Mouse (Mus musculus) C2C12 (cell line): Measurements from ENCODE around the gene Rad51. TPM values are rescaled to one million over a fixed set of nuclear protein-coding genes. Genes with fewer than 3 reads are reported as not detected.

Source experiments
- H3K27me3 ChIP-seq: one replicate; pipeline ENCODE4 v1.6.1; 2011; ENCODE audit not compliant: control insufficient read depth, insufficient read depth, insufficient read length
- H3K36me3 ChIP-seq: one replicate; pipeline ENCODE4 v1.6.1; 2011; ENCODE audit not compliant: control insufficient read depth, insufficient read depth
- H3K4me3 ChIP-seq: one replicate; pipeline ENCODE4 v1.5.1; 2011; ENCODE audit warnings: mild to moderate bottlenecking, control low read depth; ENCODE audit not compliant: poor library complexity, insufficient read depth, severe bottlenecking
- H3K79me2 ChIP-seq: one replicate; pipeline ENCODE4 v1.6.1; 2011; ENCODE audit not compliant: control insufficient read depth, insufficient read depth
- H3K79me3 ChIP-seq: one replicate; pipeline ENCODE4 v1.6.1; 2011; ENCODE audit warnings: low read depth, control low read depth
- H3ac ChIP-seq: one replicate; pipeline ENCODE3; 2011; ENCODE audit warnings: low read depth; ENCODE audit not compliant: control insufficient read depth, insufficient read length
- CEBPB ChIP-seq: IDR thresholded peaks from one replicate; pipeline ENCODE4 v1.6.1; 2011; ENCODE audit warnings: low read depth, mild to moderate bottlenecking, control low read depth, moderate library complexity
- CTCF ChIP-seq: IDR thresholded peaks from one replicate; pipeline ENCODE4 v1.5.1; 2011; ENCODE audit not compliant: control insufficient read depth, insufficient read depth, insufficient read length
- FOSL1 ChIP-seq: IDR thresholded peaks from one replicate; pipeline ENCODE4 v1.8.0; 2011; ENCODE audit warnings: mild to moderate bottlenecking, low read length; ENCODE audit not compliant: poor library complexity, insufficient read depth, severe bottlenecking
- MAX ChIP-seq: IDR thresholded peaks from one replicate; pipeline ENCODE4 v1.6.1; 2011; ENCODE audit warnings: mild to moderate bottlenecking, control low read depth
- MYOD1 ChIP-seq: IDR thresholded peaks from one replicate; pipeline ENCODE4 v1.6.1; 2011; ENCODE audit warnings: low read depth; ENCODE audit not compliant: control insufficient read depth, insufficient read length
- MYOG ChIP-seq: IDR thresholded peaks from one replicate; pipeline ENCODE4 v1.6.1; 2011; ENCODE audit not compliant: control insufficient read depth, insufficient read length; ENCODE audit errors: extremely low read depth
- USF1 ChIP-seq: IDR thresholded peaks from one replicate; pipeline ENCODE4 v1.6.1; 2011; ENCODE audit warnings: low read depth, mild to moderate bottlenecking, control low read depth, moderate library complexity
- polyA plus RNA-seq: library from polyadenylated mRNA; unstranded; fragments of >200 nt; fragmentation: generic; extraction: Trizol; gene quantifications from one replicate; pipeline ENCODE4 v1.2.1, GENCODE M21; 2012; ENCODE audit warnings: missing spikeins

Rad51 gene
- polyA plus RNA-seq, 1 experiment, result 28.6 TPM

DNA sequence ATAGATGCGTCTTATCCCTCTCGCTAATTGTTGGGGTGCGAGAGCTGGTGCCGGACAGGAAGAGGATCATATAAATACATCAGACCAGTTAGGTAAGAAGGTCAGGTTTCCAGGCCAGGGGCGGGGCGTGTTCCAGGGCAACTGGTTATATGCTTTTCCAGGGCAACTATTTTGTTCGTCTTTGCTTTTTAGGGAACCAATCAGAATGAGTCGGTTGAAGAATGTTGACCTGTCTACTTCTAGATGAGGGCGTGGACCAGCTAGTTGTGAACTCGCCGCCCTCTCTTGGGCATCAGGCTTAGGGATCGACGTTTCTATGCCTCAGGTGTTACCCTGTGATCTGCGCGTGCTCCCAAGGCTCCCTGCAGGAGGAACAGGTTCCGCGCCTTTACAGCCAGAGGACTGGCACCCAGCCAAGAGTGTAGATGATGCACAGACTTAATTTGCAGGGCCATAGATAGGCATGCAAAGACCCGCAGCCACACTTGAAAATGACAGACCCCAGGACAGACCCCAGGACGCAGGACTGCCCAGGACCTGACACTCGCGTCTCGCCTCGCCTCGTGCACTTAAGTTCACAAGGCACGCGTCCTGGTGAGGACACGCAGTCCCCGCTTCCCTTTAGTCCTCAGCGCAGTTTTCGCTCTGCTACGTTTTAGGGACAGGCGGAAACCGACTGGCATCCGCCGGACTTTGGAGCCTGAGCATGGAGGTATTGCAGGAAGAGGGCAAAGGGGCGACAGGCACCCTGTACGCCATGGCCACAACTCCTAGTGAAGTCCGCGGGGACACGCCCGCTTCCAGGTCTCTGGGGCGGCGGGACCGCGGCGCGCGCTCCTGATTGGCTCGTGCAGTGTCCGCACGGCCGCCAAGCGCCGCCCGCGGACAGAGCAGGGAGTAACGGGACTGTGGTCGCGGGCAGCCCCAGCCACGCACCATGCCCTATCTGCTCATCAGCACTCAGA, 54.6 kb downstream of the Rad51 start, which contains the start of gene Gchfr:
Gene Gchfr (plus strand): TSS at position 873 of the 965 bp plus-strand sequence.
- Histone ChIP-seq H3K4me3 (peak within 1 kb of the TSS; percentile 75), H3K27me3 (no peaks in the 10 kb centered on the region), H3K36me3 (no peaks in the 10 kb centered on the region), H3K79me2 (no peaks in the 10 kb centered on the region), H3ac (peak within 1 kb of the TSS; percentile 73), H3K79me3 (no peaks in the 10 kb centered on the region)
- TF ChIP-seq MYOG (no peak), CEBPB (no peak), USF1 (no peak), MAX (no peak), CTCF (no peak), MYOD1 (no peak), FOSL1 (no peak)

DNA sequence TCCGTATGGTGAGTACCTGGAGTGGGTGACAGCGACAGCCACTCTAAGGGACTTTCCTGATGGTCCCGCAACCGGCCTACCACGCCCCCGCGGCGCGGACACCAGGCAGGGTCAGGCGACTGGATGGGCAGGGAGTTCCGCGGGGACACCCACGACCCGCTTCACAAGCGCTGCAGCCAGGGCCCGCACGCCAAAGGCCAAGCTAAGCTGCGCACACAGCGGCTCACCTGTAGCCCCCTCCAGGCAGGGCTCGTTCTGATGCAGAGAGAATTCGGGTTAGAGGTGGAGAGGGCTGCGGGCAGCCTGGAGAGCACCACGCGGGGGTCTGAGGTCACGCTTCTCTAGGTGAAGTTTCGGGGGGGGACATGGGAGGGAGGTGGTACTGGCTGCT, 55.3 kb downstream of the Rad51 start:
- no peaks in the 10 kb centered on the region for H3K79me2 ChIP-seq
- H3ac ChIP-seq, result peak overlapping the region; percentile 73
- no peaks in the 10 kb centered on the region for H3K79me3 ChIP-seq
- H3K36me3 ChIP-seq, result no peaks in the 10 kb centered on the region
- no peaks in the 10 kb centered on the region for H3K27me3 ChIP-seq
- H3K4me3 ChIP-seq, result peak overlapping the region; percentile 75
- TF ChIP-seq FOSL1, result no peak
- TF ChIP-seq USF1, result no peak
- TF ChIP-seq CEBPB, result no peak
- no peak for TF ChIP-seq CTCF
- TF ChIP-seq MAX, result no peak
- no peak for TF ChIP-seq MYOG
- no peak for TF ChIP-seq MYOD1

DNA sequence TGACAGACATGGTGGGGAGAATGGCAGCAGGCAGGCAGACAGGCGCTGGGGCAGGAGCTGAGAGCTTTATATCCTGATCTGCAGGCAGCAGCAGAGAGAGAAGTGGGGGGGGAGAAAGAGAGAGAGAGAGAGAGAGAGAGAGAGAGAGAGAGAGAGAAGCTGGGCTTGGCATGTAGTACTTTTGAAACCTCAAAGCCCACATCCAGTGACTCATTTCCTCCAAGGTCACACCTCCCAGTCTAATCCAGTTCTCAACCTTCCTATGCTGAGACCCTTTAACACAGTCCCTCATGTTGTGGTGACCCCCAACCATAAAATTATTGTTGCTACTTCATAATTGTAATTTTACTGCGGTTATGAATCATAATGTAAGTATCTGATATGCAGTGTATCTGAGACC, 57.7 kb downstream of the Rad51 start:
- H3K79me2 ChIP-seq, result no peaks in the 10 kb centered on the region
- H3K36me3 ChIP-seq, result no peaks in the 10 kb centered on the region
- H3K4me3 ChIP-seq, result no peak overlapping the region
- no peak overlapping the region for H3ac ChIP-seq
- no peaks in the 10 kb centered on the region for H3K27me3 ChIP-seq
- TF ChIP-seq CEBPB (no peak), MYOG (no peak), MAX (peak; percentile 46), FOSL1 (peak; percentile 61), MYOD1 (no peak), USF1 (no peak)
- no peaks in the 10 kb centered on the region for H3K79me3 ChIP-seq

DNA sequence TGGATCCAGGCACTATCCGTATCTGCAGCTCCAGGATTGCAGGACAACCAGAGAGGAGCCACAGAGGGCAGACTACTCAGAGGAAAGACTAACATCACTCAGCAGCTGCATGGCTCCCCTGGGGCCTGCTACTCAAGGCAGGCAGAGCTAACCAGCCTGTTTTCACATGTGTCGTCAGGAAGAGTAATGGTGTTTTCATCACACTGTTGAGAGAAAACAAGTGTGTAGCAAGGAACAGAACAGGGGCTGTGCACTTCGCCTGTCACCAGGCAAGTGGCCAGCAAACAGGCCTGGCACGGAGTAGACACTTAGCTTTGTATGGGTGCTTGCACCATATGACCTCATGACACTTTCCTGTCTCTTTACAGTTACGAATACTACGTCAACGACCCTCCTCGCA, 59.0 kb downstream of the Rad51 start:
- H3K79me3 ChIP-seq, result peaks cover 4% of the 10 kb centered on the region
- no peak overlapping the region for H3K4me3 ChIP-seq
- no peaks in the 10 kb centered on the region for H3K27me3 ChIP-seq
- H3K79me2 ChIP-seq, result peaks cover 11% of the 10 kb centered on the region
- TF ChIP-seq CTCF (no peak), MAX (peak; percentile 38), FOSL1 (no peak), MYOD1 (peak; percentile 95), USF1 (no peak), MYOG (no peak), CEBPB (peak; percentile 12)
- no peaks in the 10 kb centered on the region for H3K36me3 ChIP-seq
- no peak overlapping the region for H3ac ChIP-seq

DNA sequence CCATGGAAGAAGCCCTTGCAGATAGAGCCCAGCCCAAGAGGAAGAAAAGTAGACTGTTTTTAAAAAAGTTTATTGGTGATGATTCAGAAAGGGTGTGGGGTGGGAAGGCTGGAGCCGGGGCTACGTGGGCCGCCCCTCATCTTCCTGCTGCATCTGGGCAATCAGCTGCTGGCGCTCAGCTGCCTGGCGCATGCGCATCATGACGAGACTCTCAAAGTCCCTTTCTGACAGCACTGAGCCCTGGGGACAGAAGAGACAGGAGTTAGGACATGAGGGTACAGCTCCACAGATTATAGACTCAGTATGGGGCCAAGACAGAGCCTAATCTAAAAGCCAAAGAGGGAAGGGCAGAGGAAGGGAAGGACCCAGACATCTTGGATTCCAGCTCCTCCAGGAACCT, 59.9 kb downstream of the Rad51 start:
- TF ChIP-seq CTCF (no peak), CEBPB (no peak), MAX (no peak), MYOD1 (no peak), FOSL1 (no peak), USF1 (no peak), MYOG (no peak)
- H3K79me3 ChIP-seq, result peaks cover 9% of the 10 kb centered on the region
- peaks cover 20% of the 10 kb centered on the region for H3K79me2 ChIP-seq
- H3K36me3 ChIP-seq, result no peaks in the 10 kb centered on the region
- H3K4me3 ChIP-seq, result no peak overlapping the region
- H3ac ChIP-seq, result no peak overlapping the region
- H3K27me3 ChIP-seq, result no peaks in the 10 kb centered on the region
